Mouse (Mus musculus) heart, postnatal 0 days (tissue): Measurements from ENCODE around the gene Hacd1.

Experiments
- CTCF ChIP-seq: IDR thresholded peaks from 2 replicates; pipeline ENCODE4 v1.5.1; 2016; ENCODE audit warnings: antibody characterized with exemption, control low read depth, low read depth
- EP300 ChIP-seq: IDR thresholded peaks from 2 replicates; pipeline ENCODE4 v1.6.1; 2016; ENCODE audit warnings: antibody characterized with exemption, low read depth

DNA sequence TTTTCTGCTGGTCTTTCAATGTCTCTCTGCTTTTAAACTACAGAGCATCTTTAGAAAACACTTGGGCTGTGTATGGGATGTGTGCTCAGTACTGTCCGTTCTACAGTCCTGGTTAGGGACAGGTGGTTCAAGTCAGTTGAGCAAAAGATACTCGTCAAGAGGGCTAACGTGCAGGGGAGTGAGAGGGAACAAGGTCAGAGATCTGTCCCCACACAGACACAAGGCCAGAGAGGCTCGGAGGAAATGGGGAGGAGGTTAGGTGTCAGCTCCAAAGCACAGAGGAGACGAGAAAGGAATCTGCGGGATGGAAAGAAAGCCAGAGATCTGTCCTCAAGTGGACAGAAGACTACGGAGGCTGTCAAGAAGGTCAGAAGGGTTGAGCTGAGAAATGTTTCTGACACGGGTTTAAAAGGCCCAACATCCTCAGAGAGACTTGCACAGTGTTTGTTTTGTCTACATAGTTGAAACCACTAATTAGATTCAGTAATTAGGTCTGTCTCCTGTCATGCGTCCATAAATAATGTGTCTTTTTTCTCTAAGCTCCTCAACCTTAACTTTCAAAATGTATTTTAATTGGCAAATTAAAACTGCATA is 12.3 kb downstream of the Hacd1 start:
- no peak for TF ChIP-seq CTCF
- TF ChIP-seq EP300: no peak
